Mouse (Mus musculus): ENCODE results near the gene Cacna1d. TPM values are rescaled to one million over a fixed set of nuclear protein-coding genes. Genes with fewer than 3 reads are reported as not detected.

The Cacna1d gene
- polyA plus RNA-seq, 1 experiment from 2014 or later = 7.0 TPM

DNA sequence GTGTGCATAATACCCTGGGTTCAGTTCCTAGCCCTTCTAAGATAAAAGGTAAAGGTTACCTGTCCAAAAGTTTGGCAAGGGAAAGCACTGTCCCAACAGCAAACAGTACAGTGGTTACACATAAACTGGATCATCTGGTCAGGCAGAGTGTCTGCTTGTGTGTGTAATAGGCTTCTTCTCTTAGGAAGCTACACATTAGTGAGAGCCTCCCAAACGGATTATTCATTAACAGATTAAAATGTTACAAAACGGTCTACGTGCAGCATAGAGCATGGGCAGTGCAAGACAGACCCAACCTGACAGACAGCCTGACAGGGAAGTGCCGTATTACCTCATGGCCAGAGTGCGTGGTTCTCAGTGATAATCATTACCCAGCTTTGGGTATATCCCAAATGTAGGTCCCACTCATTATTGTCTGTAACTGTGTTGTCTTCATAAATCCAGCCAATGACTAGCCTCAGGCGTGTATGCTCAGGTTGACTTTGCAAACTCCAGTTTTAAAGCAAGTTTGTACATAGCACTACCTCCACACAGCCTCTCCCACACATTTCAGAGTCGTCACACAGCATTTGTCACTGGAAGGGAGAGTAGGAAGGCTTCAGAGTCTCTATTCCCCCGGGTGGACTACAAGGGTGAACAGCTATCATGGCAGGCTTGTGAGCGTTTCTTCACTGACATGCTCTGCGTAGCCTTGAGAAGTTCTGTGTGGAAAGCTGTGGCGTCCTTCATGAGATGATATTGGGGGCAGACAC is 495.1 kb downstream of the Cacna1d start:
- Histone ChIP-seq H3K4me2 (no peak overlapping the region), H3K4me3 (no peak overlapping the region), H3K4me1 (replicated peaks) (no peaks in the 10 kb centered on the region), H3K27me3 (no peaks in the 10 kb centered on the region), H3K9ac (no peak overlapping the region), H3K36me3 (peaks cover 68% of the 10 kb centered on the region), H3K9me3 (no peaks in the 10 kb centered on the region), H3K27ac (replicated peaks) (no peak overlapping the region)
- ATAC-seq (ENCODE audit: low read depth) = no peak
- WGBS = 96% methylated on average over 11 of the region's 11 CpGs

DNA sequence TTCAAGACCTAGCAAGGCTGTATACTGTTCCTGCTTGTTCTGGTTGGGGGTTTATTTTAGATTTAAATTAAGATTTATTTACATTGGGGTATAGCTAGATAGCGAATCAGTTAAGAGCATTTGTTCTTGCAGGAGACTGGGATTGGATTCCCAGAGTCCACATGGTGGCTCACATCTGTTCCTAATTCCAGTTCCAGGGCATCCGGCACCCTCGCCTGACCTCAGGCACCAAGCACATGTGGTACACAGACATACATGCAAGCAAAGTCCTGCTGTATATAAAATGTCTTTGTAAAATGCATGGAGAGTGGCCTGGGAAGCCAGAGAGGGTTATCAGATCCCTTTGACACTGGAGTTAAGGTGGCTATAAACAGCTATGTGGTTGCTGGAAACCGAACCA is 496.3 kb downstream of the Cacna1d start:
- H3K4me2 ChIP-seq = no peak overlapping the region
- 87% methylated on average over 4 of the region's 4 CpGs for WGBS
- no peak overlapping the region for H3K27ac ChIP-seq (replicated peaks)
- no peak overlapping the region for H3K9ac ChIP-seq
- no peaks in the 10 kb centered on the region for H3K9me3 ChIP-seq
- peaks cover 80% of the 10 kb centered on the region for H3K36me3 ChIP-seq
- H3K4me1 ChIP-seq (replicated peaks) = no peaks in the 10 kb centered on the region
- ATAC-seq (ENCODE audit: low read depth) = no peak
- no peaks in the 10 kb centered on the region for H3K27me3 ChIP-seq
- H3K4me3 ChIP-seq = no peak overlapping the region

Other genes with a start within 250 kb of the Cacna1d start
- 19.0 and 20.0 TPM in 2 replicates for gene Dcp1a, start 11.9 kb downstream of the Cacna1d start, polyA plus RNA-seq (2015; fragmentation: Nextera tagmentation; extraction: Ambion mirVana)
- 197 and 213 TPM in 2 replicates for gene Tkt, start 56.9 kb upstream of the Cacna1d start, polyA plus RNA-seq (2015; fragmentation: Nextera tagmentation; extraction: Ambion mirVana)
- gene Prkcd, start 134.8 kb upstream of the Cacna1d start, polyA plus RNA-seq (2015; fragmentation: Nextera tagmentation; extraction: Ambion mirVana) = 55.1 and 63.4 TPM in 2 replicates
- gene Rft1, start 162.9 kb upstream of the Cacna1d start, polyA plus RNA-seq (2015; fragmentation: Nextera tagmentation; extraction: Ambion mirVana) = 9.6 and 9.9 TPM in 2 replicates
- 14.7 and 15.6 TPM in 2 replicates for gene Sfmbt1, start 223.4 kb upstream of the Cacna1d start, polyA plus RNA-seq (2015; fragmentation: Nextera tagmentation; extraction: Ambion mirVana)